Mouse (Mus musculus) CD4-positive, CD25-positive, alpha-beta regulatory T cell, adult 2 months (primary cell): ENCODE measurements around the gene Zswim9.

Source experiments
- DNase-seq: peaks from one replicate; pipeline ENCODE4 v3.0.0-alpha.2; 2012; ENCODE audit warnings: low read depth, low spot score

The Zswim9 gene

DNA sequence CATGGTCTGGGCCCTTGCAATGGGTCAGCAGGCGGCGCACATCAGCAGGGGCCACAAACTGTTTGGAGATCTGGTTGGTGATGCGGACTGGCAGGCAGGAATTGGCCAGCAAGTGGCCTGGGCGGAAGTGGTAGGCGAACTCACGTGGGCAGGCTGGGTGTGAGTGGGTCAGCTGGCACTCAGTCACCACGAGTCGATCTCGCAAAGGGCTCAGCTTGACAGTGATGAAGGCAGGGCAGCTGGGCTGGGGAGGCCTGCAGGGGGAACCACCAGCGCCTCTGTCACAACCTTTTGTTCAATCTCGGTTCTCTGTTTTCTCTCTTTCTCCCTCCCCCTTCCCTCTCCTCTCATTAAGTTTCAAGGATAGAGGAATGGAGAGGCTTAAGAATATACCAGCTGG is 9.1 kb downstream of the Zswim9 start:
- no peak for DNase-seq

GRCm38 (mm10) chr7:13268749-13269260 is 9.7 kb downstream of the Zswim9 start:
- DNase-seq = no peak

GRCm38 (mm10) chr7:13264396-13264795 is 14.1 kb downstream of the Zswim9 start:
- no peak for DNase-seq

DNA sequence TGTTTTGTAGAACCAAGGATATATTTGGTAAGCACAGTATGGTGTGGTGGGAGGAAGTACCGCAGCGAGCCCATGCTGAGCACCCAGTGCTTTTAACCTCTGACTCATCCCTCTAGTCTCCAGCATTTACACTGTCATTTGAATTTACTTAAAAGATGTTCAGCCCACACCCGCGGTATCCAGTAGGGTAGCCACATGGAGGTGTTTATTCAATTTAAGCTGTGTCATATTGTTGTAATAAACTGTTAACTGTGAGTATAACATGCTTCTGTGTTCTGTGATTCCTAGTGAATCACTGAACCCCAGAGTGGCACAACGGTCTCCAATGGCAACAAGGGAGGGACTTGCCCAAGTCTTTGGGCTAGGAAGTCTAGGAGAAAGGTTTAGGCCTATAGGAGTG is 14.7 kb downstream of the Zswim9 start:
- no peak for DNase-seq

DNA sequence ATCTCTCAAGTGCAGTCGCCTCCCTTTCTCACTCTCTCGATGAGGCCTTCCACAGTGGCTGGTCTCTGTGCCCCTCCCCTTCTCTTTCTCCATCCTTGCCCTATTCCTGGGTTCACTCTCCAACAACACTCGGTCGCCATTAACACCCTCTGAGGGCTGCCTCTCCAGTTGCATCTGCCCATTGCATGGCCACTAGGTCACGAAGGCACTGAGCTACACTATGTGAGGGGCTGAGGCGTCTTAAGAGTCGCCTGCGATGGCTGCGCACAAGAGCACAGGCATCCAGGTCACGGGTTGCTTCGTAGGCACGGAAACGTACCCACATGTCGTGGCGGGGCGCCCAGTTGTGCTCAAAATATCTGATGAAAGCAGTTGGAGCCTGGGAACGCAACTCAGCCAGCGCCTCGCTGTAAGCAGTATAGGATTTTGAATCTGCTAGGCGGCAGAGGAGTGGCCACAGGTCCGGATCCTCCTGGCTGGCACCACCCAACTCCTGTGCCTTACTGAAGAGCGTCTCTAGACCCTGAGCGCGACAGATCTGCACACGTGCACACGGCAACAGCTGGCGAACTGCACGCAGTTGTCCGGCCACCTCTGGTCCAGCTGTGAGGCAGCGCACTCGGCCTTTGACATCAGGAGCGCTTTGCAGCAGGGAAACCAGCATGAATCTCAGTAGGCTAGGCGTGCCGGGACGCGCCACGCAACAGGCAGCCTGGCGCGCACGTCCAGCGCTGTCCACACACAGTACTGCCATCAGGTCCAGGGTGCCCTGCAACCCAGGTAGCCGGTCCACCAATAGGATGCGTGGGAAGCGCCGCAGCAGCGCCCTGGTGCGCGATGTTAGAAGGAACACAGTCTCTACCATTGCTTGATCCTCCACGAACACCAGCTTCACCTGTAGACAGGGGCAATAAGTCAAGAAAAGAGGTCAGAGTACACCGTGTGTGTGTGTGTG is 17.5 kb downstream of the Zswim9 start:
- no peak for DNase-seq

GRCm38 (mm10) chr7:13212720-13213119 is 65.8 kb downstream of the Zswim9 start, which contains the start of gene Vmn1r89:
TSS of gene Vmn1r89 (plus strand) at chr7:13213020.
- no peak for DNase-seq
